Mouse (Mus musculus) megakaryocyte progenitor cell, adult 5-6 weeks (primary cell): ENCODE measurements around the gene Dmrtc1b. TPM values are rescaled to one million over a fixed set of nuclear protein-coding genes. Genes with fewer than 3 reads are reported as not detected.
"Not testable (repeated sequence)": the region's sequence is repeated elsewhere in the genome, so short reads cannot be mapped to it uniquely, and the experiment has no call there.

Experiments
- ATAC-seq: replicated peaks from 2 replicates; pipeline ENCODE4 v1.8.0; 2016; ENCODE audit warnings: mild to moderate bottlenecking, moderate TSS enrichment, inconsistent platforms; ENCODE audit not compliant: poor library complexity
- total RNA-seq, 2 experiments: library from RNA; stranded (forward) in 1 of 2; stranded (reverse) in 1 of 2; fragments of 157-497, 149-512 nt in 1 of 2; fragments of 200-1000 nt in 1 of 2; gene quantifications; 2 replicates each; pipeline versions ENCODE4 v1.2.3 to v1.2.4; 2015 to 2017

The Dmrtc1b gene
- not detected in 2 replicates for total RNA-seq (2015)
- not detected in 2 replicates for total RNA-seq (2017)

DNA sequence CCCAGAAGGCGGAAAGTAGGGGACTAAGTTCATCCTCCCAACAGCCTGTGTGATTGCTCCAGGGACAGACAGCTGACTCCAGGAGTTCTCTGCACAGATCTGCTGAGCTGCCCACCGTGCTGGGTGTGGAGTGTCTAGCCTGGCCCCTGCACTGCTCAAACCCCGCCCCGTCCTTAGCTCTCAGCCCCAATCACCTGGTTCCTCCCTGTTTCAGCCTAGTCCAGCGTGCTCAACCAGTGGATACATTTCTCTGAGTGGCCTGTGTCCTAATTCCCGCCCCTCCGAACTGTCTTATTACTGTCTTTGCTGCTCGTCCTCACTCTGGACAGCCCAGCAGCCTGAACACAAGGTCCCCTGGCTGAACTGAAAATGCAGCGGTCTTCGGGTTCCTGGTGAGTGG, at the start of gene Dmrtc1b, which contains the start of gene Gm9112:
Gene Dmrtc1b (plus strand): TSS at position 331 of the 400 bp plus-strand sequence.
Gene Gm9112 (minus strand): TSS at position 101 of the 400 bp plus-strand sequence.
- ATAC-seq, result not testable (repeated sequence)

GRCm38 (mm10) chrX:102660712-102661111, 47.0 kb upstream of the Dmrtc1b start:
- peak; percentile 71 for ATAC-seq

GRCm38 (mm10) chrX:102666641-102667040, 41.0 kb upstream of the Dmrtc1b start:
- ATAC-seq, result no peak

- ATAC-seq, result not testable (repeated sequence)
Measured at GRCm38 (mm10) chrX:102684706-102685105, 23.0 kb upstream of the Dmrtc1b start.

DNA sequence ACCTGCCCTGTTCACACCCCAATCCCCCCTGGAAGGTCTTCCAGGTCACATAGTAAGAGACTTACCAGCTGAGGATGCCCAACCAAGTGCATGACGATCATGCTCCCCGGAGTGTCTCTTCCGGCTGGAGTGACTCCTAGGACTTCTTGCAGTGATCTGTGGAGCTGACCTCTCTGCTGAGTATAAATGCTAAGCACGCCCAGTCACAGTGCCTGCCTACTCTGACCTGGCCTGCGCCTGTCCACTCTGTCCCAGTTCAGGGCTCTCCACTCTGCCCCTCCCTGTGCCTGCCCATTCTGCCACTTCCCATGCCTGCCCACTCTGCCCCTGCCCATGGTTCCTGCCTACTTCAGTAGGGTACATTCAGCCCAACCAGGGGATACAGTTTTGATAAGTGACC, 20.8 kb upstream of the Dmrtc1b start, which contains the start of gene Gm3880:
Gene Gm3880 (minus strand): TSS at position 101 of the 400 bp plus-strand sequence.
- not testable (repeated sequence) for ATAC-seq

DNA sequence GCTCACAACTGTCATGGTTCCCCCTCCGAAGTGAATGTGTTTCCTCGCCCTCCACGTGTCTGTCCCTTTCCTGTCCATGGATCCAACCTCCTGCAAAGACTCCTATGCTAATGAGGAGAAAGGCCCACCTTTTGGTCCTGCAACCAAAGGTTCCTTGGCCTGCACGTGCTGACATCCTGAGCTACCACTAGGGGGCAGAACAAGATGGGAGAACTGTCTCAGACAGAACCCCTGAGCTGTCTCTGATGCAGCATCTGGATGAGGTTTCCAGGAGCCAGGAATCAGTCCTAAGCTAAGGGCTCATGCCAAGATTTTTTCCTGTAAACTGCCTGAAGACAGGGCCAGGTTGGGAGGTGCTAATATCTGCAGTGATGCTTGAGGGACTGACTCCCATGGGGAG, 18.4 kb upstream of the Dmrtc1b start:
- peak; percentile 68; the same call in 1 of the 2 replicates for ATAC-seq

GRCm38 (mm10) chrX:102700636-102701035, 7.0 kb upstream of the Dmrtc1b start:
- not testable (repeated sequence) for ATAC-seq

- ATAC-seq, result not testable (repeated sequence)
Measured at GRCm38 (mm10) chrX:102724226-102724625, 16.6 kb downstream of the Dmrtc1b start.

Other genes with a start within 250 kb of the Dmrtc1b start
- 5.1 and 8.6 TPM in 2 replicates for gene Hdac8, start 202.5 kb upstream of the Dmrtc1b start, total RNA-seq (2015)
- 12.1 and 12.2 TPM in 2 replicates for gene Hdac8, start 202.5 kb upstream of the Dmrtc1b start, total RNA-seq (2017)
- gene Phka1, start 63.6 kb upstream of the Dmrtc1b start, total RNA-seq (2015), result 2.1 and 3.4 TPM in 2 replicates
- 2.1 and 2.4 TPM in 2 replicates for gene Phka1, start 63.6 kb upstream of the Dmrtc1b start, total RNA-seq (2017)
- not detected in 2 replicates for gene Gm3880, start 20.9 kb upstream of the Dmrtc1b start, total RNA-seq (2015)
- gene Gm3880, start 20.9 kb upstream of the Dmrtc1b start, total RNA-seq (2017), result not detected in 2 replicates
- gene Gm9112, start 230 bp upstream of the Dmrtc1b start, total RNA-seq (2015), result not detected in 2 replicates
- gene Gm9112, start 230 bp upstream of the Dmrtc1b start, total RNA-seq (2017), result not detected in 2 replicates
- gene Dmrtc1c1, start 95.1 kb downstream of the Dmrtc1b start, total RNA-seq (2015), result not detected in 2 replicates
- not detected in 2 replicates for gene Dmrtc1c1, start 95.1 kb downstream of the Dmrtc1b start, total RNA-seq (2017)
- gene Dmrtc1c2, start 146.8 kb downstream of the Dmrtc1b start, total RNA-seq (2015), result not detected in 2 replicates
- not detected in 2 replicates for gene Dmrtc1c2, start 146.8 kb downstream of the Dmrtc1b start, total RNA-seq (2017)
- not detected in 2 replicates for gene 1700031F05Rik, start 160.1 kb downstream of the Dmrtc1b start, total RNA-seq (2015)
- not detected in 2 replicates for gene 1700031F05Rik, start 160.1 kb downstream of the Dmrtc1b start, total RNA-seq (2017)
- gene Dmrtc1a, start 200.8 kb downstream of the Dmrtc1b start, total RNA-seq (2015), result 0.17 TPM in 1 of 2 replicates, not detected in the other
- not detected in 2 replicates for gene Dmrtc1a, start 200.8 kb downstream of the Dmrtc1b start, total RNA-seq (2017)
- not detected in 2 replicates for gene 1700011M02Rik, start 201.0 kb downstream of the Dmrtc1b start, total RNA-seq (2015)
- gene 1700011M02Rik, start 201.0 kb downstream of the Dmrtc1b start, total RNA-seq (2017), result not detected in 2 replicates
- not detected in 2 replicates for gene 1700018G05Rik, start 220.5 kb downstream of the Dmrtc1b start, total RNA-seq (2015)
- gene 1700018G05Rik, start 220.5 kb downstream of the Dmrtc1b start, total RNA-seq (2017), result not detected in 2 replicates